Mouse (Mus musculus) E14TG2a.4 (cell line): ENCODE results near the gene Yjefn3.

Experiments
- CTCF ChIP-seq: conservative IDR thresholded peaks from 2 replicates; pipeline ENCODE4 v1.5.1; 2014; ENCODE audit warnings: low read length
- NANOG ChIP-seq: IDR thresholded peaks from 2 replicates; pipeline ENCODE4 v1.6.1; 2014; ENCODE audit warnings: borderline replicate concordance, low read length, mixed read lengths
- POU5F1 ChIP-seq: IDR thresholded peaks from 2 replicates; pipeline ENCODE4 v1.6.1; 2014; ENCODE audit warnings: low read length, borderline replicate concordance

DNA sequence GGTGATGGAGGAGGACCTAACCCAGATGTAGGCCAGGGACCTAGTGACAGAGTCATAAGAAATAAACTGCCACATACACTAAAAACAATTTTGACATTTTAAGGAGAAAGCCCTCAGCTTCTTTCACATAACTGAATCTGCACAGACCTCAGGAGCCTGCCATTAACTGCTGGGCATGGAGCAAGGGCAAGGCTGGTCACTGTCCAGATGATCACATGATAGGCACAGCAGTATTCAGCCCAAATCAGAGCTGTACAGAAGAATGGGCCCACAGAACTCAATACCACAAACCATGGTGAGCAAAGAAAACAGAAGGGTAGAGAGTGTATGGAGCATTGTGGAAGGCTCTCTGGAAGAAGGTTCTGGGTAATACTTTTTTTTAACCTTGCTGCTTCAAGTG lies 24.4 kb upstream of the Yjefn3 start:
- TF ChIP-seq CTCF (no peak), NANOG (no peak), POU5F1 (no peak)
